Mouse (Mus musculus) neural tube, embryonic 14.5 days (tissue): ENCODE data around the gene Hist1h3c. TPM values are rescaled to one million over a fixed set of nuclear protein-coding genes. Genes with fewer than 3 reads are reported as not detected.
"Not testable (repeated sequence)": the region's sequence is repeated elsewhere in the genome, so short reads cannot be mapped to it uniquely, and the experiment has no call there.

Experiments used
- ATAC-seq: fragments of 200-750 bp; cut with Nextera tagmentation; 2 replicates; pipeline ENCODE4 v1.8.0; 2017; ENCODE audit warnings: low read depth, mild to moderate bottlenecking, moderate TSS enrichment, moderate library complexity
- H3K27ac ChIP-seq: fragments of 300-500 bp; sonication (generic); 2 replicates; pipeline ENCODE4 v1.5.1; 2014; ENCODE audit warnings: low read depth, mild to moderate bottlenecking, control low read depth, low read length, moderate library complexity, mixed read lengths
- H3K27me3 ChIP-seq: fragments of 300-500 bp; sonication (generic); 2 replicates; pipeline ENCODE4 v1.6.1; 2014; ENCODE audit warnings: low read length; ENCODE audit not compliant: control insufficient read depth, insufficient read depth
- H3K36me3 ChIP-seq: fragments of 300-500 bp; sonication (generic); 2 replicates; pipeline ENCODE4 v1.6.1; 2014; ENCODE audit warnings: low read length, mixed read lengths; ENCODE audit not compliant: control insufficient read depth, insufficient read depth
- H3K4me1 ChIP-seq: fragments of 300-500 bp; sonication (generic); 2 replicates; pipeline ENCODE4 v1.6.1; 2014; ENCODE audit warnings: low read length; ENCODE audit not compliant: control insufficient read depth, insufficient read depth
- H3K4me2 ChIP-seq: fragments of 300-500 bp; sonication (generic); 2 replicates; pipeline ENCODE4 v1.6.1; 2014; ENCODE audit warnings: mild to moderate bottlenecking, low read depth, low read length, control low read depth
- H3K4me3 ChIP-seq: fragments of 300-500 bp; sonication (generic); 2 replicates; pipeline ENCODE4 v1.5.1; 2014; ENCODE audit warnings: low read depth, low read length, control low read depth, mixed read lengths
- H3K9ac ChIP-seq: fragments of 300-500 bp; sonication (generic); replicated peaks from 2 replicates; pipeline ENCODE4 v1.6.1; 2014; ENCODE audit warnings: low read depth, mild to moderate bottlenecking, control low read depth, low read length, mixed read lengths
- H3K9me3 ChIP-seq: fragments of 300-500 bp; sonication (generic); 2 replicates; pipeline ENCODE4 v1.6.1; 2016; ENCODE audit warnings: low read length; ENCODE audit not compliant: control insufficient read depth
- WGBS: fragments of 180-500 bp; shearing (Covaris S2); extraction: QIAGEN DNeasy Blood & Tissue Kit; methylation state at CpG from one replicate; pipeline ENCODE4 v1.1.7; 2014; 5-methylcytosine and 5-hydroxymethylcytosine counted together
- polyA plus RNA-seq: library from polyadenylated mRNA; unstranded; fragments of >200 nt; fragmentation: Nextera tagmentation; extraction: Ambion mirVana; gene quantifications from 2 replicates; pipeline ENCODE4 v1.2.1, GENCODE M21; 2014

The Hist1h3c gene
- not detected in 2 replicates for polyA plus RNA-seq

DNA sequence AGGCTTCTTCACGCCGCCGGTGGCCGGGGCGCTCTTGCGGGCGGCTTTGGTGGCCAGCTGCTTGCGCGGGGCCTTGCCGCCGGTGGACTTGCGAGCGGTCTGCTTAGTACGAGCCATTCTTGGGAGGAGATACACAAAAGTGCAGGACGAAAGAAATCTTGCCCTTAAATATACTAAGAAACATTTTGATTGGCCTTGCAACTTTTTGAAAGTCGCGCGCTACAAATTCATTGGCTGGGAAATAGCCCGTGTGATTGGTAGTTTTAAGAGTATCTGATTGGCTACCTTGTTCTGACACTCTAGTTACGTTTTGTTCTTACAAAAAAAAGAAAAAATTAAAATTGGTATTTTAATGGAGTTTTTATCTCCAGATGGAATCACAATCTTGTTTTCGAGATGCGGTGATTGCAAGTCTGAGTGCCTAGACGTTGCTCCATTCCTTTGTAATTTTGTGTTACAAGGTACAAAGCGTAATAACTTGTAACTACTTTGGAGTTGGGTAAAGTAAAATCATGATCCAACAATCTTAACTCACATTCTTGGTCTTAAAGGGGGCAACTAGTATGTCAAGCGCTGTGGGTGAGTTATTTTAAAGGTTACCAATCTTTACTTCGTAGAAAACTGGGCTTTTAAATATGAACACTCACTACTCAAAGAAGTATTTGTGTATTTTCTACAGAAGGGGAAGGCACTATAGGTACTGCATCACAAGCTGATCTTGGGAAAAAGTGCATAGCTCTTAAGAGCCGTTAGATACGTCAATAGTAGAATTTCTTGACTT is at the start of gene Hist1h3c:
Gene Hist1h3c, minus strand, starts transcription at position 222 of the 781 bp plus-strand sequence.
- ATAC-seq: peak; percentile 74
- peak within 1 kb of the TSS; percentile 29 for H3K9ac ChIP-seq
- peaks cover 12% of the 10 kb centered on the region for H3K4me1 ChIP-seq
- H3K27ac ChIP-seq: peak within 1 kb of the TSS; percentile 91
- H3K36me3 ChIP-seq: no peaks in the 10 kb centered on the region
- no peaks in the 10 kb centered on the region for H3K27me3 ChIP-seq
- H3K4me2 ChIP-seq: peak within 1 kb of the TSS; percentile 70
- H3K9me3 ChIP-seq: no peaks in the 10 kb centered on the region
- H3K4me3 ChIP-seq: peak within 1 kb of the TSS; percentile 31
- WGBS: 1% methylated on average over 21 of the region's 28 CpGs

DNA sequence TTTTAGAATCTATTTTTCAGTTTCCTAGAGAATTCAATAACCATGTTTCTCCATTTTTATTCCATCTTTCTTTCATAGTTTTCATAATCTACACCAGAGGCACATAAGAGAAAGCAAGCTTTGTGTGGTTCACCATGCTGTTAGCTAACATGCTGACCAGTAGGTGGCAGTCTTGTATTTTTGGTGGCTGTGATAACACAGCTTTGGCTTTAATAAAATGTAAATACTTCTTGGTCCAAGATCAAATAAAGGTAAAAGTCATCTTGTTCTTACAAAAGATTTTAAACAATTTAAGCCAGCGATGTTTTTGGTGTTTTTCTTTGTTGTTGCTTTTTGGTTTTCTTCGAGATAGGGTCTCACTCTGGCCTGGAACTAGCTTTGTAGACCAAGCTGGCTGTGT is 47.1 kb upstream of the Hist1h3c start:
- H3K4me2 ChIP-seq: no peak overlapping the region
- no peak overlapping the region for H3K4me3 ChIP-seq
- no peak overlapping the region for H3K27ac ChIP-seq
- no peaks in the 10 kb centered on the region for H3K4me1 ChIP-seq
- no peaks in the 10 kb centered on the region for H3K9me3 ChIP-seq
- WGBS: 49% methylated on average over 2 of the region's 2 CpGs
- H3K36me3 ChIP-seq: no peaks in the 10 kb centered on the region
- no peak overlapping the region for H3K9ac ChIP-seq
- no peaks in the 10 kb centered on the region for H3K27me3 ChIP-seq
- ATAC-seq: peak; percentile 88

DNA sequence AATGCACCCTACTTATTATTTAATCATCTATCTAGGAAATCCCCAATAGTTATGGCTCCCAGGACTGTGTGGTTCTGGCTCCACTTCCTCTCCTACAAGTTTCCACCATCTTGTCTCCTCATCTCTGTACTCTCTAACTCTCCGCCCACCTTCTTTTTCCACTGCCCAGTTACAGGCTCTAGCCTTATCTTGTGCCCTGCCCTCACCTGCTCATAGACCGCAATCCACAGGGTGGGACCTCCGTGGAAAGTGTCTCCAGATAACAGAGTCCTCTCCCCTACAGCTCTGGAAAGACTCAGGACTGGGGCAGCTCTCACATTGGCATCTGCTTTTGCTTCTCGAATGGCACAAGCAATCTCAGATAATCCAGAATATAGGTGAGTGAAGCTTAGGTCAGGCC is 33.6 kb upstream of the Hist1h3c start:
- Histone ChIP-seq H3K27ac (no peak overlapping the region), H3K4me3 (no peak overlapping the region), H3K36me3 (no peaks in the 10 kb centered on the region), H3K9ac (no peak overlapping the region), H3K27me3 (no peaks in the 10 kb centered on the region), H3K4me2 (no peak overlapping the region), H3K9me3 (no peaks in the 10 kb centered on the region), H3K4me1 (no peaks in the 10 kb centered on the region)
- no peak for ATAC-seq
- 89% methylated on average over 4 of the region's 4 CpGs for WGBS

- Histone ChIP-seq H3K4me1 (no peaks in the 10 kb centered on the region), H3K4me3 (no peak overlapping the region), H3K36me3 (no peaks in the 10 kb centered on the region), H3K27ac (no peak overlapping the region), H3K27me3 (no peaks in the 10 kb centered on the region), H3K9me3 (no peaks in the 10 kb centered on the region), H3K4me2 (no peak overlapping the region), H3K9ac (no peak overlapping the region)
- WGBS: 94% methylated on average over 7 of the region's 7 CpGs
- ATAC-seq: no peak
These were observed 32.9 kb upstream of the Hist1h3c start for GRCm38 (mm10) chr13:23778339-23778738.

DNA sequence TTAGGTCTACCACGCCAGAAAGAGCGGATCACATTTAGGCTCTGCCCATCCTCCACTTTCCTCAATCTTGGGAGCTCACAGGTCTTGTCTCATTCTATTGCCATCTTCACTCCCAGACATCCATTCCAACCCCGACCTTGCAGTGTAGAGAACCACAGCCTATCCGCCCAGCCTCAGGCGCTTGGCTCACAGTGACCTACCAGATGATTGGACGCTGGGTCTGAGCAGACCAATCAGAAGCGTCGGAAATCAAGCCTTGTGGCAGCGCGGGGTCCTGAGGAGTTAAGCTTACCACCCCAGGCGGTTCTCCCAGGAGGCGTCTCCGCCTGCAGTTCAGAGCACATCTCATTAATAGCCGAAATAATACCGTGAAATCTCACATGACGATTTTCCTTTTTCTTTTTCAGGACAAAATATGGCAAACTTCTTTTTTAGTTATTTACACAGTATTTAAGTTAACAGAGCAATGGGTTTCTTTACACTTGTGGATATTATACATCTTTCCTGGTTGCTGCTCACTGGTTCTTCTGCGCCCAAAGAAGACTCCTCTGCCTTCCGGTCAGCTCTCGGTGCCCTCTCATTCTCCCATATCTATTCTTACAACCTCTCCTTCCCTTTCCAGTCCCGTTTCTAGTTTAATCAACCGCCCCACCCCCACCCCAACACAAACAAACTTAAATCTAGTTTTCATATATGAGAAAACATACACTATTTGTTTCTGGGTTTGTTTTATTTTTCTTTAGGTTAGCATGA is 27.3 kb upstream of the Hist1h3c start:
- no peak overlapping the region for H3K27ac ChIP-seq
- WGBS: 30% methylated on average over 21 of the region's 21 CpGs
- peak overlapping the region; percentile 40 for H3K4me2 ChIP-seq
- H3K27me3 ChIP-seq: no peaks in the 10 kb centered on the region
- no peak overlapping the region for H3K9ac ChIP-seq
- H3K4me1 ChIP-seq: 0 out of 2 replicates have a peak, but pooled peaks cover 3% of the 10 kb centered on the region
- H3K9me3 ChIP-seq: no peaks in the 10 kb centered on the region
- H3K36me3 ChIP-seq: no peaks in the 10 kb centered on the region
- no peak overlapping the region for H3K4me3 ChIP-seq
- ATAC-seq: peak; percentile 93

GRCm38 (mm10) chr13:23769613-23770012 is 24.2 kb upstream of the Hist1h3c start, which contains the start of gene Trim38:
Gene Trim38, plus strand, starts transcription at chr13:23769913.
- ATAC-seq, H3K4me3 ChIP-seq, H3K36me3 ChIP-seq, H3K27ac ChIP-seq, H3K4me1 ChIP-seq, H3K9me3 ChIP-seq, H3K27me3 ChIP-seq, H3K4me2 ChIP-seq, H3K9ac ChIP-seq: not testable (repeated sequence)
- 89% methylated on average over 2 of the region's 2 CpGs for WGBS

DNA sequence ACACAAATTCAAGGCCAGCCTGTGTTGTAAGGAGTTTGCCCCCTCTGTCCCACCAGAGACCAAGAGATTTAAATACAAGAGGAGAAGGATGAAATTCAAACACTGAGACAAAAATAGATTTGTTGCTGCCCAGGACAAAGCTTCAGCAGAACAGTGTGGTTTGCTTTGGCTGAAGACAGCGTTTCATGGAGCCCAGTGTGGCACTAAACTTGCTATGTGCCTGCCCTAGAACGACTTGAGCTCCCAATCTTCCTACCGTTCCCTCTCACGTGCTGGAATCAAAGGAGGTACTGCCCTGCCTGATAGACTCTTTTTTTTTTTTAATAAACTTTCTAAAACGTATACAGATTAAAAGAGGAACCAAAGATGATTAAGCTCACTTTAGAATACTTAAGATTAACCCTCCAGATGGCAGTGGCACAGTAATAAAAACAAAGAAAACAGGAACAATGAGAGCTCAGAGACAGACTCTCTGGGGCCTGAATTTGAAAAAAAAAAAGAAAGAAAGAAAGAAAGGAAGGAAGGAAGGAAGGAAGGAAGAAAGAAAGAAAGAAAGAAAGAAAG is 23.5 kb upstream of the Hist1h3c start:
- Histone ChIP-seq H3K4me3 (no peak overlapping the region), H3K4me1 (peaks cover 10% of the 10 kb centered on the region), H3K27ac (no peak overlapping the region), H3K27me3 (no peaks in the 10 kb centered on the region), H3K4me2 (no peak overlapping the region), H3K9me3 (no peaks in the 10 kb centered on the region), H3K9ac (no peak overlapping the region), H3K36me3 (no peaks in the 10 kb centered on the region)
- 44% methylated on average over 5 of the region's 5 CpGs for WGBS
- no peak for ATAC-seq

DNA sequence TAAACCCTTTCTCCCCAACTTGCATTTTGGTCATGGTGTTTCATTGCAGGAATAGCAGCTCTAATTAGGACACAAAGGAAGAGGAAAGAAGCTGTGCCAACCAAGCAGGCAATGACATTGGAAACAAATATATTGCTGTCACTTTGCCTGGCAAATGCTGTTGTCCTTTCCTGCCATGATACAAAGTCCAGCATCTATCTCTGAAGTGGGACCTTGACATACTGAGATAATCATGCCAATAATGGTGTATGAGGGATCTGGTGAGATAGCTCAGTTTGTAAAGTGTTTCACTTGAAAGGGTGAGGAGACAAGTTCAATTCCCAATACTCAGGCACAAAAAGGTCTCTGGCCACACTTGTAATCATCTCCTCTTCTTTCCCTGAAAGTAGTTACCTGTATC is 21.4 kb upstream of the Hist1h3c start:
- ATAC-seq: no peak
- peaks cover 7% of the 10 kb centered on the region for H3K4me1 ChIP-seq

DNA sequence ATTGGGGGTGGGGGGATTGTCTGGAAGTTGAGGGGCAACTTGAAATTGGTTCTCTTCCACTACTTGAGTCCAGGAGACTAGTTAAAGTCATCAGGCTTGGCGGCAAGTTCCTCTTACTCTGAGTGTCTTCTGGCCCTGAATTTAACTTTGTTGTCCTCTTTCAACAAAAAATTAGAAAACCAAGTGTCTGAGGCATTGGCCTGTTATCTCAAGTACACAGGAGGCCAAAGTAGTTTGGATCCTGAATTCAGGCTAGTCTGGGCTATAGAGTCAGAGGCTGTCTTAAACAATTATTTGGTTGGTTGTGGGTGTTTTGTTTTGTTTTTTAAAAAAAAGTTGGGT is 19.7 kb upstream of the Hist1h3c start:
- Histone ChIP-seq H3K27me3 (no peaks in the 10 kb centered on the region), H3K4me3 (no peak overlapping the region), H3K9ac (no peak overlapping the region), H3K4me1 (peaks cover 7% of the 10 kb centered on the region), H3K4me2 (no peak overlapping the region), H3K36me3 (no peaks in the 10 kb centered on the region), H3K27ac (no peak overlapping the region), H3K9me3 (no peaks in the 10 kb centered on the region)
- WGBS: 65% methylated on average over 1 of the region's 1 CpGs
- ATAC-seq: no peak

More for the DNA sequence above, 21.4 kb upstream of the Hist1h3c start:
- H3K27me3 ChIP-seq: no peaks in the 10 kb centered on the region
- H3K4me3 ChIP-seq: no peak overlapping the region
- no peaks in the 10 kb centered on the region for H3K36me3 ChIP-seq
- no peaks in the 10 kb centered on the region for H3K9me3 ChIP-seq
- H3K27ac ChIP-seq: no peak overlapping the region
- no peak overlapping the region for H3K9ac ChIP-seq
- H3K4me2 ChIP-seq: no peak overlapping the region
